Mouse (Mus musculus) urinary bladder, postnatal 14 days (tissue): Measurements from ENCODE around the gene Gsdma.

Experiments
- DNase-seq: peaks from one replicate; pipeline ENCODE4 v3.0.0; 2021; ENCODE audit warnings: low spot score

Gsdma gene

GRCm38 (mm10) chr11:98681186-98681585, 17.0 kb downstream of the Gsdma start:
- no peak for DNase-seq

- peak; percentile 95 for DNase-seq
Measured at GRCm38 (mm10) chr11:98681786-98682745, 17.9 kb downstream of the Gsdma start, which contains the start of gene Psmd3. Gene Psmd3, plus strand, starts transcription at chr11:98682554.

DNA sequence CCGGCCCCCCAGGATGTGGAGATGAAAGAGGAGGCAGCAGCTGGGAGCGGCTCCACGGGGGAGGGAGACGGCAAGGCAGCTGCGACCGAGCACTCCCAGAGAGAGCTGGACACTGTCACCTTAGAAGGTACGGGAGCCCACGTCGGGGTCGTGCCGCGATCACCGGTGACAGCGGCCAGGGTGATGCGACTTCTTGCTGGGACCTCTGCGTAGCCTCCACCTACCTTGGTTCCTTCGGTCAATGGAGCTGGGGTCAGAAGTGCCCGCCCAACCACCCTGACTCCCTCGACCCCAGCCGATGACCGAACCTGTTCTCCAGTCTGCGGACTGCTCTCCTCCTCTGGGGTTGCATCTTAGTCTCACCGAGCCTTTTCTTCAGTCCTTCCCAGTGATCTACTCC, 18.7 kb downstream of the Gsdma start:
- no peak for DNase-seq

GRCm38 (mm10) chr11:98685642-98686041, 21.5 kb downstream of the Gsdma start:
- no peak for DNase-seq

DNA sequence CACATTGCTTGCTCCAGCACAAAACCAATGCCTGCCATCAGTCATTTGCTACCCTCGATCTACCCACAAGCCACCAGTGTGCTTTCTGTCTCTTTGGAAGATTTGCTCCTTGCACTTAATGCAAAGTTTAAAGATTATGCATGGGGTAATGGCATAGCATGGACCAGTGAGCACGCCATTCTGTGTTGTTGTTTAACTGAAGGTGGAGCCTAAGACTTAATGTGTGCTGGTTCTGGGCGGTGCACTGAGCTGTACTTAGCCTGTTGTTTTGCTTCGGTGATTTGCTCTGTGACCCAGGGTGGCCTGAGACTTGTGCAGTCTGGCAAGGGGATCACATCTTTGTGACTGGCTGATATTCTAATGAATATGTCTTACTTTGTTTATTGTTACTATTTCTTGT, 22.8 kb downstream of the Gsdma start:
- DNase-seq = no peak

DNA sequence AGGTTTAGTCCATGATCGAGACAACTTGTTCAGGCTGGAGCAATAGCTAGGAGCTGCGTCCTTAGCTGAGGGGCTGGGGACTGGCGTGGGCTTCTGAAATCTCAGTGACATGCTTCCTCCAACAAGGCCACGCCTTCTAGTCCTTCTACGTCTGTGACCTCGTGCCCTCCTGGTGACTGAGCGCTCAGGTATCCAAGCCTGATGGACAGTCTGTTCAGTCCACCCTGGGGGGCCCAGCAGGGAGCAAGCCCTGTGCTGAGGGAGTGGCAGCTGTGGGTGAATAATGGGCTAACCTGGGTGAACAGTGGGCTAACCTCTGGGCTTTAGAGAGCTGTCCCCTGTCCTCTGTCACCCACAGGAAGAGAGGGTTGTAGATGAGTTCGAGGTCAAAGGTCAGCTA, 23.9 kb downstream of the Gsdma start:
- DNase-seq = no peak

DNA sequence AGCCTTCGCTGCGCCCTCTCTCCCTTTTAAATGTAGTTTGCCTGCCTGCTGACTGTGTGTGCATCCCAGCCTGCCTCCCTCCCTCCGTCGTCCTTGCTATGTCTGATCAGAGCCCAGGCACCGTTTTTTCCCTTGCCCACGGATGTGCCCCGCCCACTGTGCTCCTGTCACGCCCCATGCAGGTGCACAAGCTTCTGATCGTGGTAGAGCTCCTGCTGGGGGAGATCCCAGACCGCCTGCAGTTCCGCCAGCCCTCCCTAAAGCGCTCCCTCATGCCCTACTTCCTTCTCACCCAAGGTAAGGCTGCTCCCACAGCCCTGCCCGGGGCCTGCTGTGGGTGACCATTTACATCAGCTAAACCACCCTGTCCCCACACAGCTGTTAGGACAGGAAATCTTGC, 29.1 kb downstream of the Gsdma start:
- DNase-seq = no peak

DNA sequence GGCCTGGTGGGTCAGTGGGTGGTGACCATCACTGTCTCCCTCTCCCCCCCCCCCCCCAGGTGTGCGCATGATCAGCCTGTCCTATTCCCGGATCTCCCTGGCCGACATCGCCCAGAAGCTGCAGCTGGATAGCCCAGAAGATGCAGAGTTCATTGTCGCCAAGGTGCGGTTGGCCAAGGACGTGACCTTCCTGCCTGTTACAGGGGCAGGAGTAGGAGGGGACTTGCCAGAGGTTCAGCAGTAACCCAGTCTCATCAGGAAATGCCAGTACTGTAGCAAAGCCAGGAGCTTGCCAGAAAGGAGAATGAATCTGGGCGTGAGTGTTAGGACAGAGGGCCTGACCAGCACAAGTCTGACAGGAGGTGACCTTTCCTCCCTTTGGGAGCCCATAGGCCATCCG, 29.6 kb downstream of the Gsdma start:
- no peak for DNase-seq

DNA sequence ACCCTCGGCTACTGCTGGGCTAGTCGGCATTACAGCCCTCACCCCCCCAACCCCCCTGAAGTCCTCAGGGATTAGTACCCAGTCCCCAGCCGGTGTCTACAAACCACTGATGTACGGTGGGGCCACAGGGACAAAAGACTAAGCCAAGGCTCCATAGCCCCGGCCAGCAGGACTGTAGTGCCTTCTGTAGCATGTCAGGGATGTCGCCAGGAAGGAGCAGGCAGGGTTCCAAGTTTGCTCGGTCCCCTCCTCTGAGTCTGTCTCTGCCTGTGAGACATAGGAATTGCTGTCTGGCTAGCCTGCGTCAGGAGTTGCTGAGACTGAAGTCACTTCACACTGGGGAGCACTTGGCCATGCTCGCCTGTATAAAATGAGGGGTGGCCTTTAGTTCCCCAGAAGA, 30.1 kb downstream of the Gsdma start:
- DNase-seq = no peak

DNA sequence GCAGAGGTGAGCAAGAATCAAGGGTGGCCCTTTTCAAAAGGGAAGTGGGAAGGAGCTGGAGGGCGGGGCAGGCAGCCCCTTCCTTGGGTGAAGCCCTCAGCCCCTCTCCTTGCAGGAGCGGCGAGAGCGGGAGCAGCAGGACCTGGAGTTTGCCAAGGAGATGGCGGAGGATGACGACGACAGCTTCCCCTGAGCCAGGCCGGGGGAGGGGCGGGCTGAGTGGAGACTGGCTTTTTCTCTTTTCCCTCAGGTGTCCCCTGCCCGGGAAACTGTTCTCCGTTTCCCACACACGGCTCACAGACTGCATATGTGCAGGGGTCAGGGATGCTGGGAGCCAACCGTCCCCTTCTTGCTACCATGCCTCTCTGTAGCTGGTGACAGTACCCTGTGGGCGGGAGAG, 31.3 kb downstream of the Gsdma start:
- no peak for DNase-seq

GRCm38 (mm10) chr11:98696454-98697216, 32.5 kb downstream of the Gsdma start:
- no peak for DNase-seq

DNA sequence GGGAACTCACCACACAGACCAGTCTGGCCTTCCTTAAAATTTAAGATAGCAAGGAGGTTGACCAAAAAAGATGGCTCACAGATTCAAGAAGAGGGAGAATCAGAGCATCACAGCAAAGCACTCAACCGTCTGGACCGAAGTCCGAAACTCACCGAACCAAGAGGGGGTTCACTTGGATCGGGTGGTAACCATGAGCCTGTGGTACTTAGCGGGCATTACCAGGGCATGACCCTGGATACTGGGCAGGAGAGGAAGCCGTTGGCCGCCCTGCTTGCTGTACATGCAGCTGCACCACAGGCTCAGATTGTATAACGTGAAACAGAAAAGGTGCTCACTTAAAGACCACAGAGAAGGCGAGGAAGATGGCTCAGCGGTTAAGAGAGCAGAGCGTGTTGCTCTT, 33.1 kb downstream of the Gsdma start:
- no peak for DNase-seq

GRCm38 (mm10) chr11:98698849-98699640, 34.9 kb downstream of the Gsdma start:
- no peak for DNase-seq

DNA sequence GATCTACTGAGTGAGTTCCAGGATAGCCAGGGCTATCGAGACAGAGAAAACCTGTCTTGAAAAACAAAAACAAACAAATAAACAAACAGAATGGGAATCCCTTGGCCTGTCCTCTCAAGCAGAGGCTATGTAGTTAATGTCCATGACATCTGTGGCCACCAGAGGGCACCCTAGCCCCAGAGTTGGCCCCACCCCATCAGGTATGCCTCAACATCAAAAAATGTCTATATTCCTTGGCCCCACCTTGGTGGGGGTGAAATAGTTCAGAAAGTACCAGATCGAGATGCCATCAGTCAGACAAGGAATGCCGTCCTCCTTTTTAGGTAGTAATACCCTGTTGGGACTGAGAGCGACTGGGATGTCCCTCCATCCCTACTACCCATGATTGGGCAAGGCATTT, 35.8 kb downstream of the Gsdma start:
- peak; percentile 83 for DNase-seq

DNA sequence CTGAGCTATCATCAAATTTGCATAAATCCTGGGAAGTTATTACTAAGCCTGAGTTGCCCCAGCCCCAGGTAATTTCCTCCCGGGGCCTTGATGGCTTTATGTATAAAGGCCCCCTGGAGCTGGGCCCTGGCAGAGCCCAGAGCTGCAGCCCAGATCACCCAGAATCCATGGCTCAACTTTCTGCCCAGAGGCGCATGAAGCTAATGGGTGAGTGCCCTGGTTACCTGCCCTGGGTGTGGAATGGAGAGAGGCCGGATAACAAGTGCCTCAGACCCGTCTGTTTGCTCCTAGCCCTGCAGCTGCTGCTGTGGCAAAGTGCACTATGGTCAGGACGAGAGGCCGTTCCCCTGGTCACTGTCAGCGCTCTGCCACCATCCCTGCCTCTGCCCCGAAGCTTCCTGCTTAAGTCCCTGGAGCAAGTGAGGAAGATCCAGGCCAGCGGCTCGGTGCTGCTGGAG, 37.1 kb downstream of the Gsdma start, which contains the start of gene Csf3:
Gene Csf3, plus strand, starts transcription at position 51 of the 458 bp plus-strand sequence.
- DNase-seq = no peak

- no peak for DNase-seq
Measured at GRCm38 (mm10) chr11:98702323-98702722, 38.2 kb downstream of the Gsdma start.

GRCm38 (mm10) chr11:98705021-98705420, 40.9 kb downstream of the Gsdma start:
- no peak for DNase-seq

DNA sequence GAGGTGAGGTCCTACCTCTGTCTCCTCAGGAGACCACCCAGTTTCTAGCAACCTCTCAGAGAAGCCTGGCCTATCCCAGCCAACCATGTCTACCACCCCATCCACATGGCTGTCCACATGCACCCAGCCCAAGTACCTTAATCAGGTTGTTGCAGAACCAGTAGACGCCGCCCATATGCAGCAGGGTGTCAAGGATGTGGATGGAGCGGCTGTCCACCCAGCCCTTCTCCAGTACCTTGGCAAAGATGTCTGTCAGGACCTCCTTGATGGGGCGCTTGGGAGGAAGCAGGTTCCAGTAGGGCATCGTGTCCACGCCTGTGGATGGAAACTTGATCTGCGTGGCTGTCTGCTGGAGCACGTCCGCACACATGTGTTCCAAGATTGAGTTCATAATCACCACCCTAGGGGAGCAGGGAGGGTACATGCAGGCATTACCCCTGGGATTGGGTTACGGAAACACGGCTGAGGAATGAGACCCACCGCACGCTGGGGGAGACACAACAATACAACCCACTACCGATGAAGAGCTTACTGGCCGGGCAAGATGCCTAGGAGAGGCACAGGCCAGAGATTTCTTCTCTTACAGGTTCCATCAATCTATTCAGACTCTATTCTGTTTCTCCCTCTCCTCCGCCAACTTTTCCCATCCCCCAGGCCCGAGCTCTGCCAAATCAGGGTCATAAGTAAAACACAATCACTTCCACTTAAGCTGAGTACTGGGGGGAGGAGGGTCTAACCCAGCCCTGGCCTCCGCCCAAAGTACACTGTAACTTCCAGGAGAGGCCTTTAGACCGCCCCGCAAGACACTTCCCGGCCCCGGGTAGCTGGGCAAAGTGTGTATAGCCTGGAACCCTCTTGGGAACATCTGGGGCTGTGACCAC, 43.5 kb downstream of the Gsdma start:
- DNase-seq = peak; percentile 56

- DNase-seq = peak; percentile 52
Measured at GRCm38 (mm10) chr11:98708282-98708956, 44.3 kb downstream of the Gsdma start.

GRCm38 (mm10) chr11:98709001-98709741, 45.0 kb downstream of the Gsdma start:
- DNase-seq = peak; percentile 83
